Mouse (Mus musculus): Measurements from ENCODE around the gene Abcg8. TPM values are rescaled to one million over a fixed set of nuclear protein-coding genes. Genes with fewer than 3 reads are reported as not detected.
A peak's percentile ranks its signal among the peaks of the same experiment; 100 is the strongest.

The Abcg8 gene
- total and polyA plus RNA-seq, 3 experiments = not detected

DNA sequence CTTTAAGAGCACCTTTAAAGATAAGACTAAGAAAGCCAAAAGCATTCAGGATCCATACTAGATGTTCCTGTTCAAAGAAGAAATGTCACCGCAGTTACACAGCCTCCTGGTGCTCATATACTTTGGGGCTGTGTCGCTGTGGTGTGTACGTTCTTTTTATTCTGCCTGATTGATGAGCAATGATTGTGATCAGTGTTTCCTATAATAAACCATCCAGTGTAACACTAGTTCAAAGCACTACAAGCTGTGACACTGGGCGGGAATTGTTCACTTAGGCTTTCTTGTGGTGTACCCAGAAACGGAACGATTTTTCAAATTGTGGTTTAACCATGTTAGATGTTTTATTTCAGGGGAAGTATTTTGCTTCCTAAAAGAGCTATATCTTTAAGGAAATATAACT, 44.3 kb upstream of the Abcg8 start:
- no peak for TF ChIP-seq BHLHE40 (IDR thresholded peaks at IDR 0.05; ENCODE audit: borderline replicate concordance, low read depth, low read length)
- no peak for TF ChIP-seq E2F4 (IDR thresholded peaks at IDR 0.05; ENCODE audit: borderline replicate concordance, low read depth, low read length)
- TF ChIP-seq SMC3 (IDR thresholded peaks at IDR 0.05; ENCODE audit: low read depth, low read length) = no peak
- H3K9ac ChIP-seq (ENCODE audit: control insufficient read depth, low read depth, low read length, poor library complexity, severe bottlenecking) = no peak overlapping the region
- no peaks in the 10 kb centered on the region for H3K36me3 ChIP-seq (ENCODE audit: control insufficient read depth in 1 of 2, insufficient read depth in 2 of 2, low read length in 2 of 2)
- H3K4me3 ChIP-seq (ENCODE audit: control insufficient read depth in 1 of 2, insufficient read depth in 1 of 2, low read depth in 2 of 2, low read length in 2 of 2) = no peak overlapping the region
- DNase-seq (ENCODE audit: low read depth, low spot score) = no peak
- no peaks in the 10 kb centered on the region for H3K79me2 ChIP-seq (ENCODE audit: control insufficient read depth, insufficient read depth, low read length, poor library complexity)
- H3K27me3 ChIP-seq (ENCODE audit: control insufficient read depth in 1 of 2, insufficient read depth in 2 of 2, low read length in 2 of 2) = peaks cover 1 to 2% of the 10 kb centered on the region in 2 experiments; a peak in 3 of 4 replicates
- no peaks in the 10 kb centered on the region for H3K4me1 ChIP-seq (ENCODE audit: control insufficient read depth in 1 of 2, insufficient read depth in 2 of 2, low read length in 2 of 2)
- H3K9me3 ChIP-seq (replicated peaks; ENCODE audit: insufficient read depth, low read length) = no peaks in the 10 kb centered on the region
- H3K27ac ChIP-seq (ENCODE audit: control insufficient read depth, low read depth, low read length) = no peak overlapping the region

DNA sequence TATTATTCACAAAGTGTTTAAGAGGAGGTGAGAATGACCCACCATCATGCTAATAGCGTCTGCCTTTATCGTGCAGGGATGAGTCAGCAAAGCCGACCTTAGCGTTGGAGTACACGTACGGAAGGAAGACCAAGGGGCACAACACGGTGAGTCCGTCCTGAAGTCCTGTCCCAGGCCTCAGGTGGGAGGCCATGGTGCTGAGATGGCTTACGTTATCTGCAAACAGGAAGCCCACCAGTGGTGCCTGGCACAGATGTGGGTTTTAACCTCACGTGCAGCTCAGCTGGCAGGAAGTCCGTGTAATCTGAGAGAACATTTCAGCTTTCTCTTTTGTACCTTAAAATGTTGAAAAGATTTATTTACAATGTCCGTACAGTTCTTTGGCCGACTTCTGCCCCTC, 42.7 kb upstream of the Abcg8 start:
- no peaks in the 10 kb centered on the region for H3K4me1 ChIP-seq (ENCODE audit: control insufficient read depth in 1 of 2, insufficient read depth in 2 of 2, low read length in 2 of 2)
- DNase-seq (ENCODE audit: low read depth, low spot score) = peak; percentile 9
- H3K36me3 ChIP-seq (ENCODE audit: control insufficient read depth in 1 of 2, insufficient read depth in 2 of 2, low read length in 2 of 2) = no peaks in the 10 kb centered on the region
- no peak overlapping the region for H3K27ac ChIP-seq (ENCODE audit: control insufficient read depth, low read depth, low read length)
- H3K27me3 ChIP-seq (ENCODE audit: control insufficient read depth in 1 of 2, insufficient read depth in 2 of 2, low read length in 2 of 2) = peaks cover 2 to 4% of the 10 kb centered on the region in 2 experiments; a peak in 3 of 4 replicates
- H3K79me2 ChIP-seq (ENCODE audit: control insufficient read depth, insufficient read depth, low read length, poor library complexity) = no peaks in the 10 kb centered on the region
- no peaks in the 10 kb centered on the region for H3K9me3 ChIP-seq (replicated peaks; ENCODE audit: insufficient read depth, low read length)
- no peak overlapping the region for H3K9ac ChIP-seq (ENCODE audit: control insufficient read depth, low read depth, low read length, poor library complexity, severe bottlenecking)
- H3K4me3 ChIP-seq (ENCODE audit: control insufficient read depth in 1 of 2, insufficient read depth in 1 of 2, low read depth in 2 of 2, low read length in 2 of 2) = no peak overlapping the region
- TF ChIP-seq BHLHE40 (IDR thresholded peaks at IDR 0.05; ENCODE audit: borderline replicate concordance, low read depth, low read length) (peak; percentile 65; the same call in 1 of the 2 replicates), NRF1 (IDR thresholded peaks at IDR 0.05; ENCODE audit: insufficient read depth, low read depth, low read length, poor library complexity, severe bottlenecking) (no peak)

DNA sequence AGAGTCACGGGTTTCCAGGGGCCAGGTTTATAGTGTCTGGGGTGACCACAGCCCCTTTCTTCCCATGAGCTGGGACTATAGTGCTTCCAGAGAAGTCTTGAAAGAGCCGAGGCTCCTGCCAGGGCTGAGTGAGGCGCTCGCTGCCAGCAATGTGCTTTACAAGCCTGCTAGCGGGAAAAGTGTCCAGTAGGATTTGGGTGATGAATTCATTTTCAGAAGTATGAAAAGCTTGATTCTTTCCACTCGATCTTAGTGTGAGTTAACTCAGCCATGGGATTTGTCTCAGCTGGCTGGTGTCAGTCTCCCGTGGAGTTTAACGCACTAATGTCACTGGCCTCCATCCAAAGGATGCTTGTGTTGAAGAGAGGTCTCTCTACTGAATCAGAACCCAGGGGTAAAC, 39.8 kb upstream of the Abcg8 start:
- H3K27me3 ChIP-seq (ENCODE audit: control insufficient read depth in 1 of 2, insufficient read depth in 2 of 2, low read length in 2 of 2) = peaks cover 2 to 4% of the 10 kb centered on the region in 2 experiments; a peak in 3 of 4 replicates
- H3K79me2 ChIP-seq (ENCODE audit: control insufficient read depth, insufficient read depth, low read length, poor library complexity) = no peaks in the 10 kb centered on the region
- no peak for DNase-seq (ENCODE audit: low read depth, low spot score)
- no peaks in the 10 kb centered on the region for H3K9me3 ChIP-seq (replicated peaks; ENCODE audit: insufficient read depth, low read length)
- TF ChIP-seq MYB (IDR thresholded peaks at IDR 0.05; ENCODE audit: low read depth, low read length) = no peak
- TF ChIP-seq SMC3 (IDR thresholded peaks at IDR 0.05; ENCODE audit: low read depth, low read length) = no peak
- no peak overlapping the region for H3K27ac ChIP-seq (ENCODE audit: control insufficient read depth, low read depth, low read length)
- H3K4me3 ChIP-seq (ENCODE audit: control insufficient read depth in 1 of 2, insufficient read depth in 1 of 2, low read depth in 2 of 2, low read length in 2 of 2) = no peak overlapping the region
- no peaks in the 10 kb centered on the region for H3K36me3 ChIP-seq (ENCODE audit: control insufficient read depth in 1 of 2, insufficient read depth in 2 of 2, low read length in 2 of 2)
- H3K9ac ChIP-seq (ENCODE audit: control insufficient read depth, low read depth, low read length, poor library complexity, severe bottlenecking) = no peak overlapping the region
- H3K4me1 ChIP-seq (ENCODE audit: control insufficient read depth in 1 of 2, insufficient read depth in 2 of 2, low read length in 2 of 2) = no peaks in the 10 kb centered on the region

DNA sequence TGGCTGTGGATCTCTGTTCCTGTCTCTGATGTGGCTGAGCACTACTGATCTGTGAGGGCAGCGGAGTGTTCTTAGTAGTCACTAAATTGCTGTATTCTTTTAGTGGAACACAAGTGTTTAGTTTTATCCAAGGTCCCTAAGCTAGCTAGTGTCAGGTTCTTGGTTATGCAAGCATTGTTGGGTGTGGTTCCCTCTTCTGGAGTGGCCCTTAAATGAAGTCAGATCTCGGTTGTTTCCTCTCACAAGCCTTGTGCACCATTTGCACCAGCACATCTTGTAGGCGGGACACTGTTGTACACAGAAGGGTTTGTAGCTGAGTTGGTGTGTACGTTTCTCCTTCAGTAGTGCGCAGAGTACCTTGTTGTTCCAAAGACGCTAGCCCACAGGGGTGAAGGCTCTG, 38.1 kb upstream of the Abcg8 start:
- H3K9me3 ChIP-seq (replicated peaks; ENCODE audit: insufficient read depth, low read length) = no peaks in the 10 kb centered on the region
- TF ChIP-seq POLR2A (IDR thresholded peaks at IDR 0.05; ENCODE audit: control insufficient read depth in 1 of 2, insufficient read depth in 1 of 2, low read depth in 1 of 2, low read length in 2 of 2, poor library complexity in 1 of 2) = no peak
- H3K27ac ChIP-seq (ENCODE audit: control insufficient read depth, low read depth, low read length) = no peak overlapping the region
- H3K9ac ChIP-seq (ENCODE audit: control insufficient read depth, low read depth, low read length, poor library complexity, severe bottlenecking) = no peak overlapping the region
- H3K4me1 ChIP-seq (ENCODE audit: control insufficient read depth in 1 of 2, insufficient read depth in 2 of 2, low read length in 2 of 2) = no peaks in the 10 kb centered on the region
- H3K27me3 ChIP-seq (ENCODE audit: control insufficient read depth in 1 of 2, insufficient read depth in 2 of 2, low read length in 2 of 2) = peaks cover 2 to 4% of the 10 kb centered on the region in 2 experiments; a peak in 3 of 4 replicates
- DNase-seq (ENCODE audit: low read depth, low spot score) = no peak
- H3K4me3 ChIP-seq (ENCODE audit: control insufficient read depth in 1 of 2, insufficient read depth in 1 of 2, low read depth in 2 of 2, low read length in 2 of 2) = no peak overlapping the region
- H3K36me3 ChIP-seq (ENCODE audit: control insufficient read depth in 1 of 2, insufficient read depth in 2 of 2, low read length in 2 of 2) = no peaks in the 10 kb centered on the region
- H3K79me2 ChIP-seq (ENCODE audit: control insufficient read depth, insufficient read depth, low read length, poor library complexity) = no peaks in the 10 kb centered on the region

Measured in MEL (cell line).